Mouse (Mus musculus) kidney, postnatal 0 days (tissue): Measurements from ENCODE around the gene Mafk. TPM values are rescaled to one million over a fixed set of nuclear protein-coding genes. Genes with fewer than 3 reads are reported as not detected.

Source experiments
- ATAC-seq: fragments of 200-750 bp; cut with Nextera tagmentation; replicated peaks from 2 replicates; pipeline ENCODE4 v1.8.0; 2017; ENCODE audit warnings: low read depth, moderate number of reproducible peaks, moderate TSS enrichment, moderate library complexity; ENCODE audit not compliant: low FRiP score
- DNase-seq: peaks from one replicate; pipeline ENCODE4 v3.0.0-alpha.2; 2016; ENCODE audit warnings: low spot score
- H3K27ac ChIP-seq: fragments of 300-500 bp; sonication (generic); 2 replicates; pipeline ENCODE4 v1.5.1; 2014; ENCODE audit warnings: mild to moderate bottlenecking
- H3K27me3 ChIP-seq: fragments of 300-500 bp; sonication (generic); 2 replicates; pipeline ENCODE4 v1.6.1; 2014; ENCODE audit warnings: low read length, mixed read lengths; ENCODE audit not compliant: insufficient read depth
- H3K36me3 ChIP-seq: fragments of 300-500 bp; sonication (generic); 2 replicates; pipeline ENCODE4 v1.6.1; 2014; ENCODE audit warnings: low read length, mixed read lengths; ENCODE audit not compliant: insufficient read depth
- H3K4me1 ChIP-seq: fragments of 300-500 bp; sonication (generic); replicated peaks from 2 replicates; pipeline ENCODE4 v1.6.1; 2014; ENCODE audit warnings: antibody characterized with exemption, low read length, mixed read lengths; ENCODE audit not compliant: insufficient read depth
- H3K4me2 ChIP-seq: fragments of 300-500 bp; sonication (generic); 2 replicates; pipeline ENCODE4 v1.6.1; 2014; ENCODE audit warnings: mild to moderate bottlenecking, low read length, moderate library complexity, mixed read lengths
- H3K4me3 ChIP-seq: fragments of 300-500 bp; sonication (generic); replicated peaks from 2 replicates; pipeline ENCODE4 v1.5.1; 2014; ENCODE audit warnings: low read depth, low read length
- H3K9ac ChIP-seq: fragments of 300-500 bp; sonication (generic); 2 replicates; pipeline ENCODE4 v1.6.1; 2014; ENCODE audit warnings: low read depth, low read length
- H3K9me3 ChIP-seq: fragments of 300-500 bp; sonication (generic); replicated peaks from 2 replicates; pipeline ENCODE4 v1.6.1; 2016; ENCODE audit warnings: low read length, inconsistent platforms, mixed read lengths
- CTCF ChIP-seq: IDR thresholded peaks from 2 replicates; pipeline ENCODE4 v1.5.1; 2016; ENCODE audit warnings: antibody characterized with exemption, low read depth, mild to moderate bottlenecking, moderate library complexity
- WGBS: fragments of 180-500 bp; shearing (Covaris S2); extraction: QIAGEN DNeasy Blood & Tissue Kit; methylation state at CpG from one replicate; pipeline ENCODE4 v1.1.7; 2014; 5-methylcytosine and 5-hydroxymethylcytosine counted together
- polyA plus RNA-seq: library from polyadenylated mRNA; unstranded; fragments of >200 nt; fragmentation: Nextera tagmentation; extraction: Ambion mirVana; gene quantifications from 2 replicates; pipeline ENCODE4 v1.2.1, GENCODE M21; 2015

Gene Mafk
- polyA plus RNA-seq, 1 experiment from 2014 or later = 12.8 TPM

DNA sequence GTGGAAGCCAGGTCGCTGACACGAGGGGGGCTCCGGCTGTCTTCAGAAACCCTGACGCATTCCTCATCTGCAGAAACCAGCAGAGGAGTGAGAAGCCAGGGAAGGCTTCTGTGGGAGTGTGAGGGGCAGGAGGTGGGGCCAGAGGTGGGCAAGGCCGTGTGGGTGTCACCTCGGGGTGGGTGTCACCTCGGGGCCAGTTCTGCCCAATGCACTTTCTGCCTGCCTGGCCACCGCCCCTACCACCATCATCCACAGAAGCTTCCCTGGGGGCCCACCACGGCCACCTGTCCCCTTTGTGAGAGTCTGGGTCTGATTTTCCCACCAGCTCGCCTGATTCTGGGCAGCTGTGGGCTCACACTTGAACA, 21.8 kb downstream of the Mafk start:
- no peak for TF ChIP-seq CTCF
- Histone ChIP-seq H3K9me3 (no peaks in the 10 kb centered on the region), H3K4me3 (no peak overlapping the region), H3K4me1 (no peaks in the 10 kb centered on the region), H3K27me3 (no peaks in the 10 kb centered on the region), H3K9ac (no peak overlapping the region; the same call in 1 of the 2 replicates), H3K36me3 (no peaks in the 10 kb centered on the region), H3K4me2 (peak overlapping the region; percentile 32; the same call in 1 of the 2 replicates), H3K27ac (no peak overlapping the region)
- 27% methylated on average over 10 of the region's 10 CpGs for WGBS
- DNase-seq = no peak
- ATAC-seq = no peak

DNA sequence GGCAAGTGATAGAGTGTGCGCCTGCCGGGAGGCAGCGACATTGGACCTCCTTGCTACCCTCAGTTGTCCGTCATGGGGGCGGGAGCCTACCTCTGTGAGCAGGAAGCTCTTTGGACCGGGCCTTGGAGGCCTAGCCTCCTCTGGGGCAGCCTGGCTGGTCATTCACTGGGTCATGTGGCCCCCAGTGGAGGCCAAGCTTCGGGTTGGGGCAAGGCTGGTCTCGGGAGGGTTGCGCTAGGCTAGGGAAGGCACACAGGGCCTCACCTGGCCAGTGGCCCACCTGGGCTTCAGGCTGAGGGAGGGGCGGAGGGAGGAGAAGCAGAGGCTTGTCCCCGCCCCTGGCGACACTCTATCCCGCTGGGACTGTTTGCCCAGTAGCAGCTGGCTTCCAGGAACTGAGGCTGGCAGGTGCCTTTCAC, 22.7 kb downstream of the Mafk start:
- DNase-seq (no peak), ATAC-seq (peak; percentile 80)
- 7% methylated on average over 13 of the region's 13 CpGs for WGBS
- Histone ChIP-seq H3K9ac (peak overlapping the region; percentile 50), H3K27me3 (no peaks in the 10 kb centered on the region), H3K4me3 (peak overlapping the region; percentile 17), H3K27ac (no peak overlapping the region; the same call in 1 of the 2 replicates), H3K9me3 (no peaks in the 10 kb centered on the region), H3K4me1 (no peaks in the 10 kb centered on the region), H3K4me2 (peak overlapping the region; percentile 32), H3K36me3 (no peaks in the 10 kb centered on the region)
- TF ChIP-seq CTCF = no peak

DNA sequence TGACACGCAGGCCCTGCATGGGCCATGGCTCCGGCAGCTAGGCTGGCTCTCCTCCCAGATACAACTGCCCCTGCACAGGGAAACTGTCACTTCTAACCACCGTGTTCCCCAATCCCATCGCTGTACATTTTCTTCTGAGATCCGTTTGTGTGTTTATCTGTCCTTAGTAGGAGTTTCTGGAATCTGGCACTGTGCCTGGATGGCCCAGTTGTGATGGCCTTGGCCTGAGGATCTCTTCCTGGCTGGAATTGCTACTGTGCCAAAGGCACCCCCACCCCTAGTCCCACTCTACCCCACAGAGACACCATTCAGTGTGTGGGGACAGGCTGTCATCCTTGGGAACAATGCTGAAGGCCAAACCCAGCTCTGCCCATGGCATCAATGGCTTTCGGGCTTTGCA, 24.7 kb downstream of the Mafk start:
- no peak for ATAC-seq
- Histone ChIP-seq H3K4me1 (no peaks in the 10 kb centered on the region), H3K4me3 (no peak overlapping the region), H3K9ac (no peak overlapping the region), H3K27ac (no peak overlapping the region), H3K9me3 (no peaks in the 10 kb centered on the region), H3K36me3 (no peaks in the 10 kb centered on the region), H3K4me2 (no peak overlapping the region), H3K27me3 (no peaks in the 10 kb centered on the region)
- 59% methylated on average over 6 of the region's 6 CpGs for WGBS
- DNase-seq = no peak
- no peak for TF ChIP-seq CTCF

DNA sequence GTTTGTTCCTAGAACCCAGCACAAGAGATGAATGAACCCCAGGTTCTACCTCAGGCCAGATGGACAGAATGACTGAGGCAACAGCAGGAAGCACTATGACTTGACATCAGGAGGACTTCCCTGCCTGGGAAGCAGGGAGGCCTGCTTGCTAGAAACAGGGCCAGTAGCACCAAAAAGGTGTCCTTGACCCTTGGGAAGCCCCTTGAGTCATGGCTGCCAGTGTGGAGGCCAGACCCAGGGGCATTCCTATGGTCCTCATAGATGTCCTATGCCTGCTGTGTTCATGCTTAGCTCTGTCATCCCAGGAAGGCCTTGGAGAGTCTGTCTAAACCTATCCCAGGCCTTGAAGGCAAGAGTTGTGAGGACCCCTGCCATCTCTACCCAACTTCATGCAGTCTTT, 25.1 kb downstream of the Mafk start:
- Histone ChIP-seq H3K4me1 (no peaks in the 10 kb centered on the region), H3K4me2 (no peak overlapping the region), H3K27ac (no peak overlapping the region), H3K27me3 (no peaks in the 10 kb centered on the region), H3K9ac (no peak overlapping the region), H3K36me3 (no peaks in the 10 kb centered on the region), H3K4me3 (no peak overlapping the region), H3K9me3 (no peaks in the 10 kb centered on the region)
- no peak for ATAC-seq
- DNase-seq = no peak
- no peak for TF ChIP-seq CTCF

DNA sequence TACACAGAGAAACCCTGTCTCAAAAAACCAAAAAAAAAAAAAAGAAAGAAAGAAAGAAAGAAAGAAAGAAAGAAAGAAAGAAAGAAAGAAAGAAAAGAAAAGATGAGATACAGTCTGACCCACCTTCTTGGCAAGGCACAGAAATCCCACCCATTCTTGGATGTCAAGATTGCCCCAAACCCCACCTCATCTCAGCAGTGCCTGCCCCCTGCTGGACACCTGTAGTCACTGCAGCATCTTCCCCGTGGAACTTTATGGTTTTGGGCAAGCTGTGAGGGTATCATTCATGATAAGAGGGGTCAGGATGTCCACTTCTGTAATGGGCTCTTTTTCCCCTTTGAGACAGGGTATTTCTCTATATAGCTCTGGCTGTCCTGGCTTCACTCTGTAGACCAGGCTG, 26.0 kb downstream of the Mafk start:
- no peak overlapping the region for H3K4me3 ChIP-seq
- TF ChIP-seq CTCF = peak; percentile 83
- H3K4me2 ChIP-seq = no peak overlapping the region
- H3K36me3 ChIP-seq = peaks cover 2% of the 10 kb centered on the region; the same call in 1 of the 2 replicates
- no peaks in the 10 kb centered on the region for H3K27me3 ChIP-seq
- H3K9me3 ChIP-seq = no peaks in the 10 kb centered on the region
- no peak overlapping the region for H3K9ac ChIP-seq
- WGBS = 0% methylated on average over 1 of the region's 1 CpGs
- ATAC-seq (no peak), DNase-seq (no peak)
- H3K27ac ChIP-seq = no peak overlapping the region
- H3K4me1 ChIP-seq = no peaks in the 10 kb centered on the region

DNA sequence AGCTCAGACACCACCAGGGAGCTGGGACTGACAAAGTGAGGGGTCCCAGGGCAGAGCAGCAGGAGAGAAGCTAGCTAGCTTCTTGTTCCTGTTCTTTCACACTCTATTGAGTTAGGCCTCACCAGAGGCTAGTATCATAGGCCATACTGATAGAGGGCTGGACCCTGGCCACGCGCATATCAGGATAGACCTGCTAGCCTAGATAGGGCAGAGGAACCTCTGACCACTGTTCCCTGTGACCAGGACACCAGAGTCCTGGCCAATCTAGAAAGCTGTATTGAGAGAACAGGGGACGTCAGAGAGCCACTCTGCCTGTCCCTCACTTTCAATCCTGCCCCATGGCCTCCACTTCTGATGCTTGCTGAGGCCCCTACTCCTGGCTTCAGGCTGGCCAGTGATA, 26.7 kb downstream of the Mafk start:
- Histone ChIP-seq H3K36me3 (peaks cover 4% of the 10 kb centered on the region; the same call in 1 of the 2 replicates), H3K4me1 (no peaks in the 10 kb centered on the region), H3K4me3 (no peak overlapping the region), H3K9ac (no peak overlapping the region), H3K4me2 (no peak overlapping the region), H3K9me3 (no peaks in the 10 kb centered on the region), H3K27ac (no peak overlapping the region), H3K27me3 (no peaks in the 10 kb centered on the region)
- DNase-seq = no peak
- no peak for ATAC-seq
- no peak for TF ChIP-seq CTCF
- 86% methylated on average over 3 of the region's 3 CpGs for WGBS

DNA sequence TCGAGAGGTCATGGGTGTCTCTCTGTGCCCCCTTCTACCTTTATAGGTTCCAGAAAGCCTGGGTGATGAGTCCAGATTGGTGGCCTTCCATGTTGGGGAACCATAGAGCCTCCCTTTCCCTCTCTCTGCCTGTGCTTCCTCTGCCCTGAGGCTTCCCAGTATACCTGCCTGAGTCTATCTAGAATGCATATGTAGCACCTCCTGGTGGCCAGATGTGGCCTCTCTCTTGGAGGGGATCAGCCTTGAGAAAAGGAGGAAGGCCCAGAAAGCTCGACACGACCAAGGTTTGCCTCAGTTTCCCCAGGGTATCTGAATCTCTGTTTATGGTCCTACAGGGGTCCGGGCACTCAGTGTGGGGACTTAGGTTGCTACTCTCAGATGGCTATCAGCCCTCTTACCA, 27.5 kb downstream of the Mafk start:
- peak; percentile 78 for TF ChIP-seq CTCF
- no peak overlapping the region for H3K27ac ChIP-seq
- 53% methylated on average over 4 of the region's 4 CpGs for WGBS
- H3K27me3 ChIP-seq = no peaks in the 10 kb centered on the region
- DNase-seq (peak; percentile 46), ATAC-seq (no peak)
- H3K4me2 ChIP-seq = no peak overlapping the region
- no peaks in the 10 kb centered on the region for H3K4me1 ChIP-seq
- H3K9me3 ChIP-seq = no peaks in the 10 kb centered on the region
- no peak overlapping the region for H3K9ac ChIP-seq
- peaks cover 7% of the 10 kb centered on the region; the same call in 1 of the 2 replicates for H3K36me3 ChIP-seq
- H3K4me3 ChIP-seq = no peak overlapping the region
